Mouse (Mus musculus): ENCODE data around the gene Ago3.

The Ago3 gene

DNA sequence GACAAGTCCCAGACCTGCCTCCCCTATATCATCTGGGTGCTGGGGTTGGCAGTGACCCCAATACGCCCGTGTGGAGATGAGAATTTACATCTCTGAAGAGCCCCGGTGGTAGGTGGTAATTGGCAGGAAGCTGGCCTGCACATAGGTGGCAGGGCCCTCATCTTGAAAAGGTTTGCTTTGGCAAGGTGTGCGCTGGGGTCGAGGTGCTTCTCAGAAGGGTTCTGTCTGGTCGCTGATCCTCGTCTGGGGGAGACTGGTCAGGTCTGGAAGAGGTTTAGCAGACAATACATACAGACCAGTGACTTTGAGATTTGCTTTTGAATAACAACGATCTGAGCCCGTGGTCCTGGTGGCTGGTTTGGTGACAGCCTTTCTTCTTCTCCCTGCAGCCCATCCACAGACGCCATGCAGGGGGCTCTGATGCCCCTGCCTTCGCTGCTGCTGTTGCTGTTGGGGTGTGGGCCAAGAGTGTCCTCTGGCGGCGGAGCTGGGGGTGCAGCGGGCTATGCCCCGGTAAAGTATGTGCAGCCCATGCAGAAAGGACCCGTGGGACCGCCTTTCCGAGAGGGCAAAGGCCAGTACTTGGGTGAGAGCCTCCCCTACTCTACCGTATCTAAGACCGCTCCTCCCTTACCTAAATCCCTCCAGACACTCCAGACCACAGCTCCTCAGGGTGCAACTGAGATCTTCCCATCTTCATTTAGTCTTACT, 120.0 kb downstream of the Ago3 start:
- peak; percentile 59 to 65 for DNase-seq

DNA sequence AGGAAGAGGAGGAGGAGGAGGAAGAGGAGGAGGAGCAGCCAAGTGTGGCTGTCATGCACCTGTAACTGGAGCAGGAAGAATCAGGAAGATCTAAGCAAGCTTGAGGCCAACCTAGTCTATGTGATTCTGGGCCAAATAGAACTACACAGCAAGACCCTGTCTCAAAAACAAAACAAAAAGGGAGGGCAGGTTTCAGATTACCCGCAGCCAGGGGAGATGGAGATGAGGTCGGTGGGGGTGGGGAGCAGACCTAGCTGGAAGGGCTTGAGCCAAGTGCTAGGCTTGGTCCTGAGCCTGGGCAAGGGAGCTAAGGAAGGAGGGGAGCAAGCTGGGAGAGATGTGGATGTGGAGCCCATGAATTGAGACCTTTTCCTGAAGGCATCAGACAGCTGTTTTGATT, 122.5 kb downstream of the Ago3 start:
- DNase-seq: no peak

DNA sequence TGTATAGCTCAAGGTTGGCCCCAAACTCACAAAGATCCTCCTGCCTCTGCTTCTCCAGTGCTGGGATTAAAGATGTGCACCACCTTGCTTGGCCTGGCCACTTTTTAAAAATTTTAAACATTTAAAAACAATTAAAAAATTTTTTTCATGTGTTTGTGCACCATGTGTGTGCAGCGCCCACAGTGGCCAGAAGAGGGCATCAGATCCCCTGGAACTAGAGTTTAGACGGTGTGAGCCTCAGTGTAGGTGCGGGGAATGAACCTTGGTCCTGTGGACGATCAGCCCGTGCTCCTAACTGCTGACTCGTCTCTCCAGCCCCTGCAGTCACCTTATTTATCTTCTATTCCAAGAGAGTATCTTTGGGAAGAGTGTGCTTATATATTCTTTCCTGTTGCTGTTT, 123.3 kb downstream of the Ago3 start:
- DNase-seq: no peak

DNA sequence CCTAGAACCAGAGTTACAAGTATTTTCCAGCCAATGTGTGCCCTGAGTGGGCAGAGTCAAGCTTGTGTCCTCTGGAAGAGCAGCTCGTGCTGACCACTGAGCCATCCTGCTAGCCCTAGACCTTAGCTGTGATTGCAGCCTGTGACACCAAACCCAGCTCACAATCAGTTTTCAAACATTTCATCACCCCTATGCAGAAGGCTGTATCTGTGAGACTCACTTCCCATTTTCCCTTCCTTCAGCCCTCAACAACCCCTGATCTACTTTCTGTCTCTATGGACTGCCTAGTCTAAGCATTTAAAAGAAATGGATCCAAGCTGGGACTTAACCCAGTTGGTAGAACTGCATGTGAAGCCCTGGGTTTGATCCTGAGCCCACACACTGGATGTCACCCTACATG, 123.9 kb downstream of the Ago3 start:
- no peak for DNase-seq

DNA sequence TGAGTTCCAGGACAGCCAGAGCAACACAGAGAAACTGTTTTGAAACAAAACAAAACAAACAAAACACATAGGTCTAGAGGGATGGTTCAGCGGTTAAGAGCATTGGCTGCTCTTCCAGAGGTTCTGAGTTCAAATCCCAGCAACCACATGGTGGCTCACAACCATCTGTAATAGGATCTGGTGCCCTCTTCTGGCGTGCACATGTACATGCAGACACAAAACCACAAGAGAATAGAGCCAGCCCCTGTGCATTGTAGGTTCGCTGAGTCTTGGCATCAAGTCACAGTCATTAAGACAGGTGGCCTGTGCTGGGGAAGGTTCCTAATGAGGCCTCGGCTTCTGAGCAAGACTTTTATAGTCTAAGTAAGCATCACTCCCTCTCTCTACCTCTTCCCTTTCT, 125.5 kb downstream of the Ago3 start:
- DNase-seq: no peak

DNA sequence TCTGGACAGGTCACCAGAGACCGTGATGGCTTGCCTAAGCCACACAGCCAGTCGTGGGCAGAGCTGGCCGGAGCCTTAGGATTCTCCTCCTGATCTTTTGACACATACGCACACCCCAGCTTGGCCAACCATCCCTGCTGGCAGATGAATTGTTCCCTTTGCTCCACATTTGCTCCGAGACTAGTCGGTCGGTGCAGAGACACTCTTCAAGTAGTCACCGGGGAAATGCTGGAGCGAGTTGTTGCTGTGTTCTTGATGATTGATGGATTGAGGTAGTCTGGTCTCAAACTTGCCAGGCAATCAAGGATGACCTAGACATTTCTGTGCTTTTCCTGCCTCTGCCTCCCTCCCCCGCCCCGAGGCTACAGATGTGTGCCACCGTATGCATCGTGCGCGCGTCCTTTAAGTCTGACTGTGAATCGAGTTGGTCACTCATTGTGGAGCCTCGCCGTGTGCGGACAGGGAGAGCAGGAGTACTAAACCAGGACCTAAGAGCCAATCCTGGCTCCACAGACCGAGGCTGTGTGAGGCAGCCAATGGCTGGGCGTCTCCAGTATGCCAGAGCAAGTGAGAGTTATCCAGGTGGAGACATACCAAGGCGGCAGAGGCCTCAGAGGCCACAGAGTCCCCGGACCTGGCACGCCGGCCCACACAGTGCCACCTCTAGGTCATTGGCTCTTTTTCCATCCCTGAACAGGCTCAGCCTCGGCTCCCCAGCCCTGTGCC, 127.6 kb downstream of the Ago3 start:
- DNase-seq: peak in 1 of 2 experiments; percentile 51

DNA sequence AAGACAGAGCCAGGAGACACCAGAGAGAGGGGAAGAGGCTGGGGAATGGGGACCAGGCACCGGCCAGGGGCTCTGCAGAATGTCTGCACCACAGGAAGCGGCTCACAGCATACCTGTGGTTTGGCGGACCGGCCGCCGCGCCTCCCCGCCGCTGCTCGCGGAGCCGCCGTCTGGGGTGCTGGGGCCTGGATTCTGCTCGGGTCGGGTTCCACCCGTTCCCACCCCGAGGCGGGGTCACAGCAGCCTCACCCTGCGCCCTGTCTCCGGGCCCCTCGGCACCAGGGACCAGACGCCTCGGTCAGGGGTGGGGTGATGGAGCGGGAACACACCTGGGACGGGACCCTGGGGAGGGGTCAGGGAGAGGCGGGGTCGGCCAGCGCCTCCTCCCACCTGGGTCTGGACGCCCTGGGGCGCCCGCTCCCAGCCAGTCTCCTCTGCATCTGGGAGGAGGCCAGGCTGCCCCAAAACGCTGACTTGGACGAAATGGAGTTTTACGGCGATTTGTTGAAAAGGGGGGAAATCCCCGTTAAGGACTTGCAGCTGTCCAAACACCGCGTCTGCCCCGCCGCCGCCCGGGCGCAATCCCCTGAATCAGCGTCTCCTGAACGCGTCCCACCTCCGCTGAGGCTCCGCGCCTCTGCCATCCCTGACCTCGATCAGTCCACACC, 128.3 kb downstream of the Ago3 start:
- no peak for DNase-seq

DNA sequence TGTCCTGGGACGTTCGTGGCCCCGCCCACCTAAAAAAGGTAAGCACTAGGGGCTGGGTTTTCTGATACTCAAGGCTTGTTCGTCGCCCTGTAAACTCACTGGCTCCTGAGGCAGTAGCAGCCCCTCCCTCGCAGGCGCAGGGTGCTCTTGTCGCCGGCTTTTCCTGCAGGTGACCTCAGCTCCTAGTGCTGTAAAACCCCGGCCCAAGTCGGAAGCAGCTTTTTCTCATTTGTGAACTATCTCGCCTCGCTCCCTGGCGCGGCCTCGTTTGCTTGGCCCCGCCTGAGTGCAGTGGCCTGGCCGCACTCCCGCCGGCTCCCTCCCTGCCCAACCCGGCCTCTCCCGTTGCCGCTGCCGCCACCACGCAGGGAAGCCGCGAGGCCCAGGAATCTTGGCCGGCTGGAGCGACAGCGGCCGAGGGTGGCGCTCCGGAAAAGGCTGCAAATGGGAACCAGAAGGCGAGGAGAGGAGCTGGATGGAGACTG, 132.7 kb downstream of the Ago3 start:
- peak; percentile 72 to 73 for DNase-seq

DNA sequence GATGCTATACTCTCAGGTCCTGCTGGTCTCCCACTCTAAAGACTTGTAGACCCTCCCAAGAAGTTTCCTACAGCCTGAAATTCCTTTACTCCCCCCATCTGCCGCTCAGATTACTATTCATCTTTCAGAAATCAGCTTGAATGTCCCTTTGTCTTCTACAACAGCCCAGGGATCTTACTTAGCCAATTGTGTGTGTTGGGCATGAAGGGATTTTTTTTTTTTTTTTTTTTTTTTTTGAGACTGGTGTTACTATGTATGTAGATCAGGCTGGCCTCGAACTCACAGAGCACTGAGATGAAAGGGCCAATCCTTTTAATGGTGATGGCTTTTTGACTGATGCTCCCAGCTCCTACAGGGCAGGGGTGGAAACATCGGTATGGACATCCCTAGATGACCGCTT, 133.4 kb downstream of the Ago3 start:
- no peak for DNase-seq

DNA sequence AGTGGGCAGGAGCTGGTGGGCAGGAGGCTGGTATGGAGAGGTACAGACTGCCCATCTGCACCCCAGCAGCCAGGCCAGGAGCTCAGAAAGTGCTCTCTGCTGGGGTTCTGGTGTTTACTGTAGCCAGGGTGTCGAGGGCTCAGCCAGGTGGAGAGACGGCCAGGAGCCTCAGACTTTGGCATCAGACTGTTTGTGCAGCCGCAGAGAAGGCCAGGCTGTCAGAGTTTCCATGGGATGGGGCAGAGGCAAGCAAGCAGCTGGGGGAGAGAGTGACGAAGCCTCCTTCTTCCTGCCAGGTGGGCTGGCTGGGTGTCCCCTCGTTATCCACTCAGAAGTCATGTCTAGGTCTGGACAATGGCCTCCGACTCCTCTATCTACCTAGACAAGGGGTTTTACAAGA, 134.2 kb downstream of the Ago3 start:
- DNase-seq: no peak

DNA sequence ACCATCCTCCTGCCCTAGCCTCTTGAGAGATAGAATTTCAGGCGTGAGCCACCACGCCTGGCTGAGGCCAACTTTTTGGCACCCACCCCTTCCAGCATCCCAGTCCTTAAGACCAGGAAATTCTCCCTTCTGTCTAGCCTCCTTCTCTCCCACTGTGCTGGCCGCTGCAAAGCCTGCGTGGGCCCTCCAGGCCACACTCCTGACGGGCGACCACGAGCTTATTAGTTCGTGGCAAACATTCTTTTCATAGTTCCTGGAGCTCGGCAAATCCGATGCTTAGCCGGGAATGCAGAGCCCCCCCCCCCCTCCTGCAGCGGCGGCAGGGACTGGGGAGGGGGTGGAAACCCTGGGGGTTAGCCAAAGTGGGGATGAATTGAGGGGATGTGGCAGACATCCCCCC, 138.2 kb downstream of the Ago3 start:
- DNase-seq: no peak

DNA sequence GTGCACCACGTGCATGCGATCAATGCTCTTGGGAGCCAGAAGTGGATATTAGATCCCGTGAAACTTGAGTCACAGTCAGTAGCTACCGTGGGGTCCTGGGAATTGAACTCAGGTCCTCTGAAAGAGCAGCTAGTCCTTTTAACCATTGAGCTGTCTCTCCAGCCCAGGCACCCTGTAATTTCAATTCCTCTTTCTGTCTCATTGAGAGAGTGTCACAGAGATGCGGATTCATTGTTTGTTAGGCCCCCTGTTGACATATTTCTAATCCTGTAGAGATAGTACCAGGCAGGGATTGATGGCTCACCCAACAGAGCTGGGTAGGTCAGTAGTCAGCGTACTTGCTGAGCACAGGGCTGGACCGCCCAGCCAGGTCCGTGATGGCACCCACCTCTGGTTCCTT, 139.0 kb downstream of the Ago3 start:
- no peak for DNase-seq

DNA sequence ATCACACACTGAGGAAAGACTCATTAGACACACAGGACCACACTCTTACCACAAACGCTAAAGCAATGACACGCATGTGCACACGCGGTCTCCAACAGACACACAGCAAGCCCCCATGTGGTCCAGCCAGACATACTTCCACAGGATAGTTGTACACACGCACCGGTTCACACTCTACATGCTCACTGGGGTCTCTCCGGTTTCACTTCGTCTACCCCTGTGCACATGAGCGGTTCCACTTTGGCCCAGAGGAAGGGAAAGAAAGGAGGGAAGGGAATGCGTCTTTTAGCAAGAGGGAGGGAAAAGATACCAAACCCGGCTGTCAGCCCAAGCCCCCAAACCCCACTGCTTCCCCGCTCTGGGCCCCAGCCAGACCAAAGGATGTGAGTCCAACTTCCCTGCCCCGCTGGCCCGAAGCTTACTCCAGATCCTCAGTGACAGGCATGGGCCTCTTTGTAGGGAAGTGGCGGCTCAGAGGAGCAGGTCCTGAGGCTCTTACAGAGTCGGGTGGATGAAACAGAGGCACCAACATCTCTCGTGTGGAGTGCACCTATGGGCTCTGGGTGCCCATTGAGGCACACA, 141.2 kb downstream of the Ago3 start:
- no peak for DNase-seq

DNA sequence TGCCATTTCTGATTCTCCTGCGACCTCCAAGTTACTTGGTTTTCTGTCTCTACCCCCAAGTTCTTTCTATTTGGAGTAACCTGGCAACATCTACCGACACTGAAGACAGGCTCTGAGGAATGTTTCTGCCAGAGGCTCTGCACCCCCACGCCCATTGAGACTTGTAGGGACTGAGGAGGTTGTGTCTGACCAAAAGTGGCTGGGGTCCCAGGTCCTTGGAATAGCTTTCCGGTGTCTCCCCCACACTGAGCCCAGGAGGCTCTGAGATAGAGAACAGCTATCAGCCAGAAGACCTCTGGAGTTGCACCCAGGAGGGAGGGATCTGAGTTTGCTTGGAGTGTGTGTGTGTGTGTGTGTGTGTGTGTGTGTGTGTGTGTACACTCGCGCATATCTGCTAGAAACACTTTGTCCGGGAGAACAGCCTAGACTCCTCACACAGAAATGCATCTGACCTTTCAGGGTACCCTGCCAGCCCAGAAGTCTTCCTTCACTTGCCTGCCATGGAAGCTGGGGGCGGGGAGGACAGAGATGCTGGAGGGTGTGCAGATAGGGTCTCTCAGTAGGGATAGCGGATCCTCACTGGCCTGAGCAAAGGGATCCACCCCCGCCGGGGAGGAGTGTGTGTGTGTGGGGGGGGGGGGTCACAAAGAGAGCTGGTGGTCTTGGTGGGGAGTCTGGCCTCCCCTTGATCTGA, 141.9 kb downstream of the Ago3 start:
- no peak for DNase-seq

DNA sequence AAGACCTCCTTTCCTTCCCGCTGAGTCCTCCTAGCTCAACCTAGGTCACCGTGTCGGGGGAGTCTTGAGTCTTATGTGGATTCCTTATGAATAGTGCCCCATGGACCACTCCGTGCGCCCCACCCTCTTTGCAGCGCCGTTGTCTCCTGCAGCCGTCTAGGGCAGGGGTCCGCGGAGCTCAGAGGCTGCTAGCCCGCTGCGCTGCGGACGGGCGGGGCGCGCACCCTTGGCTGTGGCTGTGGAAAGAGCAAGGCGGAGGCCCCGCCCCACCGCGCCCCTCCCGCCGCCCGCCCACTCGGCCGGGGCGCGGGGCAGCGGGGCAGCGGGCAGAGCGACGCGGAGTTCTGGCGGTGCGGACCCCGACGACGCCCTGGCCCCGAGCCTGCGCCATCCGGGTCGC, 142.9 kb downstream of the Ago3 start, which contains the start of gene Col8a2:
TSS of gene Col8a2 (plus strand) at position 302 of the 400 bp plus-strand sequence.
- no peak for DNase-seq

DNA sequence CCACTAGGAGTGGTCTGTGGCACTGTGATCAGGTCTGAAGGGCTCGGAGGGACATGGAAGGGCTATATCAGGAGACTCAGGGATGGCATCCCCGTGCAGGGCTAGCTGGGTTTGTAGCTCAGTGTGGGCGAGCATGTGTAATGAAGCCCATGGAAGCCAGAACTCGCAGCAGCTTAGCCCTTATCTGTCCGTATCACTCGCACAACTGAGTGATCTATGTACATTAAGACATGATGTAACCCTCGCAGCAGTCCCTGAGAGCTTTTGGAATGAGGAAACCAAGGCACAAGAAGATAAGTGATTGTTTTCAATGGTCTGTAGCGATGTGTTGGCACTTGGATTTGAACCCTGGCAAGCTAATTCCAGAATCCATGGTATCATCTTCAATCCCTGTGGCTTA, 145.8 kb downstream of the Ago3 start:
- DNase-seq: no peak

DNA sequence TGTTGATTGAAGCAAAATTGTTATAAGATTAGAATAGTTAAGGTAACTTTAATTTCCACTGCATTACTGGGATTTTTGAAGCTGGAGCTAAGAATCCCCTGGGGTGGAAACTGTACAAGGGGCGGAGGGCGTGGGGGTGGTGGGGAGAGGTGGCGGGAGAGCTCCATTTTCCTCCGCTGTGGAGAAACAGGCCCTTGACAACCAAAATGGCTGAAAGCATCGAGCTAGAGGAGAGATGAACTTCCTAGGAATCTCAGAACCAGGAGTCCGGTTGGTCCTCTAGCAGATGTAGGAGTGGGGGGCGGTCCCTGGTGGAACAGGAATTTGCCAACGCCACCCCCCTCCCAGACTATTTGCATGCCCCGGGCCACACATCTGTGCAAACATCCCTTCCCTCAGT, 147.7 kb downstream of the Ago3 start:
- no peak for DNase-seq
